Mouse (Mus musculus) frontal cortex, postnatal 10 days (tissue): ENCODE measurements around the gene Ccdc141.
"Not testable (repeated sequence)": the region's sequence is repeated elsewhere in the genome, so short reads cannot be mapped to it uniquely, and the experiment has no call there.

Experiments
- DNase-seq, 2 experiments: peaks; one replicate each; pipeline ENCODE4 v3.0.0; 2022; ENCODE audit warnings: low spot score in 2 of 2, mixed read lengths in 1 of 2

Gene Ccdc141

DNA sequence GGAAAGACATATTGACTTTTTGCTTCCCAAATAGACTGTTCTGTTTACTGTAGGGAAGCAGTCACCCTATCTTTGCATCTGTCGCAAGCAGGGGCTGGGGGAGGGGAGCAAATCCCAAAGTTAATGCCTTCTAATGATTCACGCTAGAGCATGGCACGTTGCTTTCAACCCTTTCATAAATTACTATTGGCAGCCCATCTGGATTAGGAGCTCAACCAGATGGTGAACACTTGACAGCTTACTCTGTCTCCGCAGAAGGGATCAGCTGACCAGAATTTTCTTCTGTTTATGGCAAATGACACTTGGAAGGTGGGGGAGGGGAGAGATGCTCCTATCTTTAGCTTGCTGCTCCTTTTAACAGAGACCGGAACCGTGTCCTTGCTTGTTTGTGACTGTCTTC, 105.1 kb downstream of the Ccdc141 start:
- DNase-seq = peak in 1 of 2 experiments; percentile 20

- peak in 1 of 2 experiments; percentile 29 for DNase-seq
Measured at GRCm38 (mm10) chr2:77061871-77062270, 108.6 kb downstream of the Ccdc141 start.

DNA sequence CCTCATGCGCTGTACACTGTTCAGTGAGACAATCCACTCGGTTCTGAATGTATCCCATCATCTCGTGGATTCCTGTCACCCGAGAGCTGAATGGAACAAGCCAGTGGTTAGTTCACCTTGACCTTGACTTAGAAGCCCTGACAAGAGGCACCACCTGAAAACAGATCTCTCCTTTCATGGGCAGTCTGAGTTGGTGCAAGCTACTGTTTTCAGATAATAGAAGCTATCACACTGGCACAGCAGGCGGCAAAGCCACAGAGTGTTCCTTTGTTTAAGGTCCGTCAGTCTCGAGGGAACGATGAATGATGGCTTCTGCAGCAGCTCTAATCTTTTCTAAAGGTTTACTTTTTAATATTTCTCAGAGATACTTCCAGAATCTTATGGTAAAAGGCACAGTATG, 110.8 kb downstream of the Ccdc141 start:
- DNase-seq = no peak

- no peak for DNase-seq
Measured at GRCm38 (mm10) chr2:77056367-77056766, 114.1 kb downstream of the Ccdc141 start.

DNA sequence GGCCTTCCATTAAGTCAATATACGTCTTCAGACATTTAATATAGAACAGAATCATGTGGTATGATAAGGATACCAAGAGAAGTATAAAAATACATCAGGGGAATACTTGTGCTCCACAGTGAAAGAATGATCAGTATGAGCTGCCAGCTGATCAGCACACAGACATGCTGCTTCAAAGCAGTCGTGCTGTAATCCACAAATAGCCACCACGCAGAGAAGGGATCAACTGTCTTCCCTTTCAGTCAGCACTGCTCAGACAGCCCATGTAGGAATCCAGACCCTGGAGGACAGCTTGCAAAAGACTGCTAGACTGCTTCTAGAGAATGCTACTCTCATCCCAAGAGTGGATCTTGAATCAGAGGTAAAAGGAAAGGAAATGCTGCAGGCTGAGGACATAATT, 127.5 kb downstream of the Ccdc141 start:
- DNase-seq = no peak

- no peak for DNase-seq
Measured at GRCm38 (mm10) chr2:77039683-77040082, 130.8 kb downstream of the Ccdc141 start.

DNA sequence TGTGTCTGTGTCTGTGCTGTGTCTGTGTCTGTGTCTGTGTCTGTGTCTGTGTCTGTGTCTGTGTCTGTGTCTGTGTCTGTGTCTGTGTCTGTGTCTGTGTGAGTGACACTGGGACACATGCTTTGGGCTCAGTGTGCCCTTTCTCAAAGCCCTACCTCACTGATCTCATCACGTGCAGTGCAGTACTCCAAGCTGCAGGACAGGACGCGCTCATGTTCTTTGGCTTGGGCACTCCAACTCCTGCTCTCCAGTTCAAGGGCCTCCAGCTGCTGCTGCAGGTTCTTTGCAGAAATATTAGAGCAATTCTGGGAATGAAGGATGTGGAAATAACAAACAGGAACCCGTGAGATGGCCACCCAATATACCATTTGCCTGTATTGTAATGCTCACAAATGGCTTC, 131.2 kb downstream of the Ccdc141 start:
- no peak for DNase-seq

GRCm38 (mm10) chr2:77037211-77037610, 133.2 kb downstream of the Ccdc141 start:
- no peak for DNase-seq

GRCm38 (mm10) chr2:77034112-77034511, 136.3 kb downstream of the Ccdc141 start:
- DNase-seq = no peak

DNA sequence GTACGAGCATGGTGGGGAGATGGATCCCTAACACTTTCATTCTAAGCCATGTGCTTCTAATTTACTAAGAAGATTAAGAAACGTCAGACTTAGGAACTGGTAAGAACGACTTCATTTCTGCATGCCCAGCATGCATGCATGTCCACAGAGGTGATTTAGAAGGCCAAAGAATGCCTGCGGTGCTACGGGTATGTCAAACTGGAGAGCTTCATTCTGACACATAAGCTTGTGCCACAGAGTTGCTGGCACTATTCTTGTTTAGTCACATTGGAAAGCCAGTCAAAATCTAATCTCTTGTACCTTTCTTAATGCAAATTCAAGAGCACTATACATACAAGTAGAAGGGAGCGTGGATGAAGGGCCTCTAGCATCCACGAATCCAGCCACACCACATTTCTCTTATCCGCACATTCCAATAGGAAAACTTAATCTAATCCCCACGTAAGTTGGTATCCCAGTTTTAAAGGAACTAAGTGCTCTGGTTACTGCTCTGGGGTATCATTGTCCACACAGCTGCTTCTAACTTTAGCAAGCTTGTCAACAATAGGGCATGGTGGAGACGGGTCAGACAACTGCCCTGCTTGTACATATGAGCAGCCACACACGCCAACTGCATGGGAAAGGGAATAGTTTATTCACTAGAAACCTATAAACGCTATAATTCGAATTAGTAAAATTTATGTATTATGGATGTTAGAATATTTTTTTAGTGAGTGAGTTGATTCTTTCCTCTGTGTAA, 136.9 kb downstream of the Ccdc141 start:
- no peak for DNase-seq

DNA sequence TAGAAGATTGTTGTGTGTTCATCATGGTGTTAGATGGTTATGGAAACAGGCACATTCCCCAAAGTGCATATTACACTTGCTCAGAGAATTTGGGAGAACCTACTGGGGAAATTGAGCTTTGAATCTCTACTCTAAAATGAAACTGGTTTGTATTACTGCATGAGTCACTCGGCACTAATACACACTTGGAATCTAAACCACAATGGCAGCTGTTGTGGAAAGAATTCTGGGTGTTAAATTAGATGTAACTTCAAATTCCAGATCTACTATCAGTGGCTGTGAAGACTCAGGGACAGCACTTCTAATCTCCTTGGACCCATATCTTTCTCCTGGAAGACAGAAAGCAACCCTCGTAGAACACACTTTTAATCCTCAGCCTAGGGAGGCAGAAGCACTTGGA, 149.8 kb downstream of the Ccdc141 start:
- no peak for DNase-seq

- DNase-seq = no peak
Measured at GRCm38 (mm10) chr2:77017735-77018134, 152.7 kb downstream of the Ccdc141 start.

DNA sequence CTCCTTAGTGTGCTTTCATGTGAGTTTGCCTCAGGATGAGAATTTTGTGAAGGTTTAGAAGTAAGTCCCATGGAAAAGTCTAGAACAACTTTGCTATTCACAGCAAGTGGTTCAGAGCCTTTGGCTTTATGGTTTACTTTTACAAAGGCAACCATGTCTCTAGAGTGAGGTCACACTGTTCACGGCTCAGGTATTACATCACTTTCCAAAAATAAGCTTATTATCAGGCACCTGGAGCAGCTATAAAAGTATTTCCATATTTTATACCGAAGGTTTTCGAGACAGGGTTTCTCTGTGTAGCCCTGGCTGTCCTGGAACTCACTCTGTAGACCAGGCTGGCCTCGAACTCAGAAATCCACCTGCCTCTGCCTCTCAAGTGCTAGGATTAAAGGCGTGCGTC, 157.0 kb downstream of the Ccdc141 start:
- DNase-seq = not testable (repeated sequence)

- no peak for DNase-seq
Measured at GRCm38 (mm10) chr2:77011981-77012380, 158.5 kb downstream of the Ccdc141 start.

GRCm38 (mm10) chr2:77007015-77007414, 163.4 kb downstream of the Ccdc141 start:
- DNase-seq = no peak

DNA sequence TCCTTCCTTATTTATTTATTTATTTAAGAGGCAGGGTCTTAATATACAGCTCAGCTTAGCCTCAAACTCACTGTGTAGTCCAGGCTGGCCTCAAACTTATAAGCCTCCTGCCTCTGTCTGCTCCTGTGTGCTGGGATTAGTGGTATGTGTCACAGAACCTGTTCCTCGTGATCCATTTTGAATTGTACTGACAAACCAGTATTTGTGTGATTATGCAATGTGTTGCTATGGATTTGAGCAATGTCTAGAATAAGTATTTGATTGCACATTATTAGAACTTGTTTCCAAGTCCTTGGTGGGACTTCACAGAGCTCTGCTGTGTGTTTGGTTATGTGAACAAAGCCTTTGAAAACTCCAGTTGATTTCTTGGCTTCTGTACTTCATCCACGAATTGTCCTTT, 167.3 kb downstream of the Ccdc141 start:
- DNase-seq = no peak

GRCm38 (mm10) chr2:76998351-76998750, 172.1 kb downstream of the Ccdc141 start:
- no peak for DNase-seq

GRCm38 (mm10) chr2:76992493-76993201, 177.8 kb downstream of the Ccdc141 start:
- no peak for DNase-seq

- no peak for DNase-seq
Measured at GRCm38 (mm10) chr2:76987317-76987716, 183.1 kb downstream of the Ccdc141 start.

DNA sequence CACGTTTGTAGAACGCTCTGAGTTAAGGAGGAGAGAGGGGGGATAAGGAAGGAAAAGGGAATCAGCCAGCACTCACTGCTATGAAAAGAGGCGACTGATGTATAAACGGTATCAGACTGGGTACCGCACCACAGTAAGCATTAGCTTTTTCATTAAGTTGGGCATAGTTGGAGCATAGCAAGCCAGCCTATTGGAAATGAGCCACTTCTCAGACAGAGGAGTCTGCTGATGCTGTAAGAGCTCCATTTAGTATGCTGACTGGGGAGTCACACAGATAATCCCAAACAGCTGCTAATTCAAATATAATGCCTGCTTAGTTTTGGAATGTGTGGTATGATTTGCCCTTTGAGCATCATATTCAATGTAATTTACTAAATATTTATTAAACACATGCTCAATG, 186.1 kb downstream of the Ccdc141 start:
- DNase-seq = no peak

GRCm38 (mm10) chr2:76983601-76984000, 186.8 kb downstream of the Ccdc141 start:
- DNase-seq = no peak

- no peak for DNase-seq
Measured at GRCm38 (mm10) chr2:76982391-76983145, 187.9 kb downstream of the Ccdc141 start, which contains the start of gene Ttn. TSS of gene Ttn (minus strand) at chr2:76982547.
